Mouse (Mus musculus): Measurements from ENCODE around the gene Olfr651. TPM values are rescaled to one million over a fixed set of nuclear protein-coding genes. Genes with fewer than 3 reads are reported as not detected.
"Not testable (repeated sequence)": the region's sequence is repeated elsewhere in the genome, so short reads cannot be mapped to it uniquely, and the experiment has no call there.

Gene Olfr651
- polyA plus RNA-seq (2012; rRNA removed) = not detected in 2 replicates

DNA sequence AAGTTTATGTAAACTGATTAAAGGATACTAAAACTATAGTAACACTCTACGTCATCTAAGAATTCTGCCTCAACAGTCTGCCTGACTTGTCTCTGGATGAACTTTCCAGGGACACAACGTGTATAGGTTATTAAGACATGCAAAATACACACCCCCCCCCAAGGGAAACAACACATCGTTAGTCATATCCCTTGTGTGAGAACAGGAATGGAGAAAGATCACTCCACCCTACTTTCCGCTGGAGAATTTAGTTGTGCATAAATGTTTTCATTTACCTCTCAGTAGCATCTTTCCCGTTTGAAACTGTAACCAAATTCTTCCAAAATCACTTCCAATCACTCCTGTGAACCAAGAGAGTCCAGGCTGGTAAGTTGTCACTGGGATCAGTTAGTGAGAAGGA, at the start of gene Olfr651:
Olfr651 (plus strand) TSS at position 301 of the 400 bp plus-strand sequence.
- Histone ChIP-seq H3K4me1 (ENCODE audit: control insufficient read depth, insufficient read depth, low read length) (no peaks in the 10 kb centered on the region), H3K27ac (ENCODE audit: insufficient read depth, low read length) (no peak within 1 kb of the TSS), H3K27me3 (ENCODE audit: control insufficient read depth, insufficient read depth, low read length) (no peaks in the 10 kb centered on the region), H3K4me3 (replicated peaks; ENCODE audit: insufficient read depth, low read depth, low read length) (no peak within 1 kb of the TSS)
- 80% methylated on average over 5 of the region's 5 CpGs for WGBS
- no peak for DNase-seq
- TF ChIP-seq CTCF (IDR thresholded peaks at IDR 0.05; ENCODE audit: borderline replicate concordance, insufficient read depth, low read depth, low read length) (no peak), POLR2A (IDR thresholded peaks at IDR 0.05; ENCODE audit: borderline replicate concordance, insufficient read depth, low read length) (no peak)

DNA sequence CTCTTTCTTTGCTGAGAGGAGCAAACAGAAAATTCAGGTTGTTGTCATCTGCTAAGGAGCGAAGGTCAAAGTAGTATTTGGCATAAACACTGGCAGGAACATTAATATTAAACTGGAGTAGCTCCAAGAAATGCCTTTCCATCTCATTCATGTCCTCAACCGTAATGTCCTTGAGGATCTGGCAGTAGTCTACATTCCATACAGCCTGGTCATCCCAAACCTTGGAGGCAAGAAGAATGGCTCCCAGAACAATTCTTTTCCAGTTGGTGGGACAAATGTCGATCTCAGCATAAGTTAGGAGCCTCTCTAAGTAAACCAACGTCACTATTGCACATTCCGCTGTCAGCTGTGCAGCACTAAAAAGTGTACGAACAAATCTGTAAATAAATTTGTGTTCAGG, 48.7 kb upstream of the Olfr651 start:
- not testable (repeated sequence) for H3K27ac ChIP-seq (ENCODE audit: insufficient read depth, low read length); H3K4me1 ChIP-seq (ENCODE audit: control insufficient read depth, insufficient read depth, low read length); H3K4me3 ChIP-seq (replicated peaks; ENCODE audit: insufficient read depth, low read depth, low read length); DNase-seq; H3K27me3 ChIP-seq (ENCODE audit: control insufficient read depth, insufficient read depth, low read length)
- WGBS = 58% methylated on average over 6 of the region's 6 CpGs

DNA sequence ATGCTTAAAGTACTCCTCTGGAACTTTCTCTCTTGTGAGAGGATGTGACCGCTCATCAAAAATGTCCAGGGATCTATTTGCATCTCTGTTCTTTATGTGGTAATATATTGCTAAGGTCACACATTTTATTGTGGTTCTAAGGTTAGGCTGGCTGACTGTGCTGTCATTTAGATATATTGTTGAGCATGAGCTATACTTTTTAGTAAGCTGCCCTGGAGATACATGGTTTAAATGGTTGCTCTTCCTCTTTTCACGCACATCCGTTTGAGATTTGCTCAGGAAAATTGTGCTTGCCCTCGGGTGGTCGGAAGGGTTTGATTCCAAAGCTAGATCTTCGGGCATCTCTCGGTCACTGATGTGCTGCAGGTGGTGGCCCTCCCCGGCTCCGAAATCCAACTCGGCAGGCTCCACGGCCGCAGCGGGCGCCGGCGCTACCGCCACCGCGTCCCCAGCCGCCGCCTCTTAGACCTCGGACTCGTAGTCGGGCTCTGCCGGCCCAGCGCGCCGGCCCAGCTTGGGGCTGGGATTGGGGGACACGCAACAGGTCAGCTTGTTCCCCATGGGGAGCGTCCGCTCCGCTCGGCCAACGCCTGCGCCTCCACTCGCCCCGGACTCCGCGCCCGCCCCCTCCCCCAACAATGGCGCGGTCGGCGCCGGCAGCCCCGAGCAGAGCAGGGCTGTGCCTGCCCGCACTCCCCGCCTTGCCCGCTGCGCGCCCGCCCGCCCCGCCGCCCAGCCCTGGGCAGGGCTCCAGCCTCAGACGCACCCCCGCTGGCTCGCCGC, 48.2 kb upstream of the Olfr651 start:
- Histone ChIP-seq H3K4me1 (ENCODE audit: control insufficient read depth, insufficient read depth, low read length) (no peaks in the 10 kb centered on the region), H3K27ac (ENCODE audit: insufficient read depth, low read length) (no peak overlapping the region), H3K27me3 (ENCODE audit: control insufficient read depth, insufficient read depth, low read length) (no peaks in the 10 kb centered on the region; the same call in 1 of the 2 replicates), H3K4me3 (replicated peaks; ENCODE audit: insufficient read depth, low read depth, low read length) (no peak overlapping the region)
- DNase-seq = no peak
- no peak for TF ChIP-seq POLR2A (IDR thresholded peaks at IDR 0.05; ENCODE audit: borderline replicate concordance, insufficient read depth, low read length)
- TF ChIP-seq CTCF (IDR thresholded peaks at IDR 0.05; ENCODE audit: borderline replicate concordance, insufficient read depth, low read depth, low read length) = no peak
- 3% methylated on average over 52 of the region's 59 CpGs for WGBS

- not testable (repeated sequence) for DNase-seq; H3K4me1 ChIP-seq (ENCODE audit: control insufficient read depth, insufficient read depth, low read length); H3K4me3 ChIP-seq (replicated peaks; ENCODE audit: insufficient read depth, low read depth, low read length); H3K27me3 ChIP-seq (ENCODE audit: control insufficient read depth, insufficient read depth, low read length); H3K27ac ChIP-seq (ENCODE audit: insufficient read depth, low read length)
Measured at GRCm38 (mm10) chr7:104507421-104508065, 42.4 kb upstream of the Olfr651 start, which contains the start of gene Trim30d. TSS of gene Trim30d (minus strand) at chr7:104507849.

DNA sequence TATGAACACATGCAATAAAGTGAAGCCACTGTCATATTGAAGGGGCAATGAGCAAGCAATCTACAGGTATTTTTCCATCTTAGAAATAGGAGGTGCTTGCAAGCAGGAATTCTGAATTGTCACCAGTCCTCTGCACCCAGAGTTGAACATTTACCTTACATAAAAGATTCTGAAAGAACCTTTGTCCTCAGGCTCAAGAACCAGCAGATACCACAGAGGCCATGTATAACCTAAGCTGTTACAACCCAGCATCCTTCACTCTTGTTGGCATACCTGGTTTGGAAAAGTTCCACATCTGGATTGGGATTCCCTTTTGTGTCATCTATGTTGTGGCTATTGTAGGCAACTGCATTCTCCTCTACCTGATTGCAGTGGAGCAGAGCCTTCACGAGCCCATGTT, 2.8 kb downstream of the Olfr651 start:
- Histone ChIP-seq H3K27ac (ENCODE audit: insufficient read depth, low read length) (no peak overlapping the region), H3K4me1 (ENCODE audit: control insufficient read depth, insufficient read depth, low read length) (no peaks in the 10 kb centered on the region), H3K27me3 (ENCODE audit: control insufficient read depth, insufficient read depth, low read length) (no peaks in the 10 kb centered on the region), H3K4me3 (replicated peaks; ENCODE audit: insufficient read depth, low read depth, low read length) (no peak overlapping the region)
- DNase-seq = no peak
- no peak for TF ChIP-seq CTCF (IDR thresholded peaks at IDR 0.05; ENCODE audit: borderline replicate concordance, insufficient read depth, low read depth, low read length)
- no peak for TF ChIP-seq POLR2A (IDR thresholded peaks at IDR 0.05; ENCODE audit: borderline replicate concordance, insufficient read depth, low read length)
- WGBS = 59% methylated on average over 1 of the region's 1 CpGs

GRCm38 (mm10) chr7:104560601-104561000, 10.7 kb downstream of the Olfr651 start, which contains the start of gene Olfr652:
TSS of gene Olfr652 (plus strand) at chr7:104560901.
- no peak for TF ChIP-seq POLR2A (IDR thresholded peaks at IDR 0.05; ENCODE audit: borderline replicate concordance, insufficient read depth, low read length)
- no peak for TF ChIP-seq CTCF (IDR thresholded peaks at IDR 0.05; ENCODE audit: borderline replicate concordance, insufficient read depth, low read depth, low read length)
- no peak within 1 kb of the TSS for H3K4me3 ChIP-seq (replicated peaks; ENCODE audit: insufficient read depth, low read depth, low read length)

GRCm38 (mm10) chr7:104577014-104577413, 27.1 kb downstream of the Olfr651 start, which contains the start of gene Olfr653:
TSS of gene Olfr653 (plus strand) at chr7:104577314.
- no peak for DNase-seq
- no peaks in the 10 kb centered on the region for H3K4me1 ChIP-seq (ENCODE audit: control insufficient read depth, insufficient read depth, low read length)
- H3K27ac ChIP-seq (ENCODE audit: insufficient read depth, low read length) = no peak within 1 kb of the TSS
- TF ChIP-seq POLR2A (IDR thresholded peaks at IDR 0.05; ENCODE audit: borderline replicate concordance, insufficient read depth, low read length) = no peak
- TF ChIP-seq CTCF (IDR thresholded peaks at IDR 0.05; ENCODE audit: borderline replicate concordance, insufficient read depth, low read depth, low read length) = no peak
- WGBS = 66% methylated on average over 2 of the region's 2 CpGs
- H3K27me3 ChIP-seq (ENCODE audit: control insufficient read depth, insufficient read depth, low read length) = no peaks in the 10 kb centered on the region
- no peak within 1 kb of the TSS for H3K4me3 ChIP-seq (replicated peaks; ENCODE audit: insufficient read depth, low read depth, low read length)

More at GRCm38 (mm10) chr7:104560601-104561000, 10.7 kb downstream of the Olfr651 start, which contains the start of gene Olfr652:
- DNase-seq = no peak
- Histone ChIP-seq H3K27ac (ENCODE audit: insufficient read depth, low read length) (no peak within 1 kb of the TSS), H3K27me3 (ENCODE audit: control insufficient read depth, insufficient read depth, low read length) (no peaks in the 10 kb centered on the region), H3K4me1 (ENCODE audit: control insufficient read depth, insufficient read depth, low read length) (no peaks in the 10 kb centered on the region)

- Histone ChIP-seq H3K4me1 (ENCODE audit: control insufficient read depth, insufficient read depth, low read length) (no peaks in the 10 kb centered on the region), H3K4me3 (replicated peaks; ENCODE audit: insufficient read depth, low read depth, low read length) (no peak overlapping the region), H3K27ac (ENCODE audit: insufficient read depth, low read length) (no peak overlapping the region), H3K27me3 (ENCODE audit: control insufficient read depth, insufficient read depth, low read length) (no peaks in the 10 kb centered on the region)
- DNase-seq = no peak
- TF ChIP-seq POLR2A (IDR thresholded peaks at IDR 0.05; ENCODE audit: borderline replicate concordance, insufficient read depth, low read length) = no peak
- no peak for TF ChIP-seq CTCF (IDR thresholded peaks at IDR 0.05; ENCODE audit: borderline replicate concordance, insufficient read depth, low read depth, low read length)
- 92% methylated on average over 4 of the region's 4 CpGs for WGBS
Measured at GRCm38 (mm10) chr7:104580846-104581245, 30.9 kb downstream of the Olfr651 start.
